Mouse (Mus musculus): ENCODE results near the gene Cacng3.

DNA sequence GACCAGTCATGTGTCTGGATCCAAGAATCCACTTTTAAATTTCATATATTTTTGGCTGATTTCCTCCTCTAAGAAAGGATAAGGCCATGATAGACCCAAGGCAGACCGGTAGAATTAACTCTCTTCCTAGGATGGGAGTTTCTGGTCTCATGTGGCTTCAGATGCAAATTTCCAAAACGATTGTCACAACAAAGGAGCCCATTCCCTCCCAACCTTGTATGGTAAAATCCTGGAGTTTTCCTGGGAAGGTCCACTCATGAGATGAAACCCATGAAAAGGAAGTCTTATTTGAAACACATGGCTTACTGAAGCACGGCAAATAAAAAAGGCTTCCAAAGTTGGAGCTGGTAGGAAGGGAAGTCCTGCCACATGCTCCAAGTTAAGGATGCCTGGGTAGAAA is 39.1 kb upstream of the Cacng3 start:
- no peak for TF ChIP-seq CTCF (IDR thresholded peaks at IDR 0.05; ENCODE audit: extremely low read depth, insufficient read length, insufficient replicate concordance, low read depth, low read length)
- TF ChIP-seq POLR2A (IDR thresholded peaks at IDR 0.05; ENCODE audit: low read depth, low read length): no peak
